Mouse (Mus musculus) intestine, postnatal 0 days (tissue): ENCODE measurements around the gene S100a3. TPM values are rescaled to one million over a fixed set of nuclear protein-coding genes. Genes with fewer than 3 reads are reported as not detected.

Experiments used
- ATAC-seq: fragments of 200-750 bp; cut with Nextera tagmentation; 2 replicates; pipeline ENCODE4 v1.8.0; 2017; ENCODE audit warnings: mild to moderate bottlenecking, moderate TSS enrichment, moderate library complexity
- H3K27ac ChIP-seq: fragments of 300-500 bp; sonication (generic); 2 replicates; pipeline ENCODE4 v1.5.1; 2014; ENCODE audit warnings: mild to moderate bottlenecking, low read depth, low read length, moderate library complexity
- H3K27me3 ChIP-seq: fragments of 300-500 bp; sonication (generic); replicated peaks from 2 replicates; pipeline ENCODE4 v1.6.1; 2014; ENCODE audit warnings: low read length, mixed read lengths; ENCODE audit not compliant: control insufficient read depth, insufficient read depth
- H3K36me3 ChIP-seq: fragments of 300-500 bp; sonication (generic); 2 replicates; pipeline ENCODE4 v1.6.1; 2014; ENCODE audit warnings: mild to moderate bottlenecking, moderate library complexity; ENCODE audit not compliant: control insufficient read depth, insufficient read depth
- H3K4me1 ChIP-seq: fragments of 300-500 bp; sonication (generic); replicated peaks from 2 replicates; pipeline ENCODE4 v1.6.1; 2014; ENCODE audit warnings: antibody characterized with exemption, low read length, mixed read lengths; ENCODE audit not compliant: control insufficient read depth, insufficient read depth
- H3K4me2 ChIP-seq: fragments of 300-500 bp; sonication (generic); replicated peaks from 2 replicates; pipeline ENCODE4 v1.6.1; 2014; ENCODE audit warnings: low read depth, mild to moderate bottlenecking, moderate library complexity
- H3K4me3 ChIP-seq: fragments of 300-500 bp; sonication (generic); 2 replicates; pipeline ENCODE4 v1.5.1; 2014; ENCODE audit warnings: low read depth, low read length
- H3K9ac ChIP-seq: fragments of 300-500 bp; sonication (generic); 2 replicates; pipeline ENCODE4 v1.6.1; 2014; ENCODE audit warnings: mild to moderate bottlenecking, low read depth, low read length
- H3K9me3 ChIP-seq: fragments of 300-500 bp; sonication (generic); 2 replicates; pipeline ENCODE4 v1.6.1; 2016; ENCODE audit warnings: mixed run types; ENCODE audit not compliant: control insufficient read depth
- CTCF ChIP-seq: sonication (generic); IDR thresholded peaks from 2 replicates; pipeline ENCODE4 v1.5.1; 2016; ENCODE audit warnings: low read depth, mild to moderate bottlenecking, control low read depth, antibody characterized with exemption, moderate library complexity
- WGBS: fragments of 180-500 bp; shearing (Covaris S2); extraction: QIAGEN DNeasy Blood & Tissue Kit; methylation state at CpG from one replicate; pipeline ENCODE4 v1.1.7; 2014; 5-methylcytosine and 5-hydroxymethylcytosine counted together
- polyA plus RNA-seq: library from polyadenylated mRNA; unstranded; fragments of >200 nt; fragmentation: Nextera tagmentation; extraction: Ambion mirVana; gene quantifications from 2 replicates; pipeline ENCODE4 v1.2.1, GENCODE M21; 2015

S100a3 gene
- polyA plus RNA-seq, 1 experiment from 2014 or later, result 0.37 TPM

DNA sequence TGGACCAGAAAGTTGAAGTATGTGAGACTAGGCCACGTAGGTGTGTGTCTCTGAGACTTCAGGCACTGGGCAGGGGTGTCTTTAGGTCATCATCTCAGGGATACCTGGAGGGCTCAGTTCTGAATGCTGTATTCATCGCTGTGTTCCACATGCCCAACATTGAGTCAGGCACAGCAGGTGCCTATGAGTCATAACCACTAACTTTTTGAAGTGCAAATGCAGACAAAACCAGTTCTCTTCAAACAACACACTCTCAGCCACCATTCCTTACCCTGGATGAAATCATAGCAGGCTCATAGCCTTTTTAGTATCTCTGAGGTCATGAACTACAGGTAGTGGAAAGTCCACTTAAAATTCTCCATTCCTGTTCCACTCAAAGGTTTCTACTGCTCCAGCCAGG lies 68.9 kb downstream of the S100a3 start:
- H3K27ac ChIP-seq, result no peak overlapping the region

GRCm38 (mm10) chr3:90631984-90632383 lies 71.6 kb downstream of the S100a3 start:
- no peak for ATAC-seq
- TF ChIP-seq CTCF, result no peak
- no peaks in the 10 kb centered on the region for H3K4me1 ChIP-seq

More for the DNA sequence above, 68.9 kb downstream of the S100a3 start:
- Histone ChIP-seq H3K9ac (no peak overlapping the region), H3K4me2 (no peak overlapping the region), H3K4me1 (0 out of 2 replicates have a peak, but pooled peaks cover 5% of the 10 kb centered on the region), H3K27me3 (no peaks in the 10 kb centered on the region), H3K9me3 (no peaks in the 10 kb centered on the region), H3K36me3 (no peaks in the 10 kb centered on the region), H3K4me3 (no peak overlapping the region)
- 82% methylated on average over 2 of the region's 2 CpGs for WGBS
- ATAC-seq, result no peak
- TF ChIP-seq CTCF, result no peak

GRCm38 (mm10) chr3:90638511-90639275 lies 78.3 kb downstream of the S100a3 start:
- H3K4me1 ChIP-seq, result no peaks in the 10 kb centered on the region
- no peaks in the 10 kb centered on the region for H3K36me3 ChIP-seq
- no peak for ATAC-seq
- 38% methylated on average over 1 of the region's 1 CpGs for WGBS
- no peak overlapping the region for H3K4me2 ChIP-seq
- TF ChIP-seq CTCF, result no peak
- H3K9ac ChIP-seq, result no peak overlapping the region
- H3K27me3 ChIP-seq, result no peaks in the 10 kb centered on the region
- H3K9me3 ChIP-seq, result no peaks in the 10 kb centered on the region
- no peak overlapping the region for H3K27ac ChIP-seq
- H3K4me3 ChIP-seq, result no peak overlapping the region

More at GRCm38 (mm10) chr3:90631984-90632383, 71.6 kb downstream of the S100a3 start:
- no peaks in the 10 kb centered on the region for H3K9me3 ChIP-seq
- no peak overlapping the region for H3K9ac ChIP-seq
- 80% methylated on average over 2 of the region's 2 CpGs for WGBS
- H3K36me3 ChIP-seq, result no peaks in the 10 kb centered on the region
- no peaks in the 10 kb centered on the region for H3K27me3 ChIP-seq
- H3K4me3 ChIP-seq, result no peak overlapping the region
- no peak overlapping the region for H3K4me2 ChIP-seq
- H3K27ac ChIP-seq, result no peak overlapping the region

- 57% methylated on average over 7 of the region's 7 CpGs for WGBS
- no peak for ATAC-seq
- peak; percentile 82 for TF ChIP-seq CTCF
Observed at GRCm38 (mm10) chr3:90639511-90640154, 79.3 kb downstream of the S100a3 start.

GRCm38 (mm10) chr3:90640981-90641380 lies 80.6 kb downstream of the S100a3 start:
- H3K9me3 ChIP-seq, result no peaks in the 10 kb centered on the region
- H3K36me3 ChIP-seq, result no peaks in the 10 kb centered on the region
- no peaks in the 10 kb centered on the region for H3K27me3 ChIP-seq
- ATAC-seq, result no peak
- no peak overlapping the region for H3K27ac ChIP-seq
- 87% methylated on average over 7 of the region's 7 CpGs for WGBS
- H3K9ac ChIP-seq, result no peak overlapping the region
- no peaks in the 10 kb centered on the region for H3K4me1 ChIP-seq
- TF ChIP-seq CTCF, result no peak
- H3K4me2 ChIP-seq, result no peak overlapping the region
- H3K4me3 ChIP-seq, result no peak overlapping the region

More at GRCm38 (mm10) chr3:90639511-90640154, 79.3 kb downstream of the S100a3 start:
- no peaks in the 10 kb centered on the region for H3K27me3 ChIP-seq
- H3K4me1 ChIP-seq, result no peaks in the 10 kb centered on the region
- no peak overlapping the region for H3K9ac ChIP-seq
- H3K4me2 ChIP-seq, result no peak overlapping the region
- no peaks in the 10 kb centered on the region for H3K36me3 ChIP-seq
- no peak overlapping the region for H3K4me3 ChIP-seq
- no peaks in the 10 kb centered on the region for H3K9me3 ChIP-seq
- no peak overlapping the region for H3K27ac ChIP-seq

- Histone ChIP-seq H3K4me1 (no peaks in the 10 kb centered on the region), H3K9me3 (no peaks in the 10 kb centered on the region), H3K36me3 (no peaks in the 10 kb centered on the region), H3K27ac (no peak overlapping the region), H3K4me2 (no peak overlapping the region), H3K27me3 (no peaks in the 10 kb centered on the region), H3K4me3 (no peak overlapping the region), H3K9ac (no peak overlapping the region)
- TF ChIP-seq CTCF, result peak; percentile 77
- no peak for ATAC-seq
- WGBS, result 41% methylated on average over 3 of the region's 3 CpGs
Observed at GRCm38 (mm10) chr3:90644220-90644619, 83.8 kb downstream of the S100a3 start.
